In the genomic region with DNA sequence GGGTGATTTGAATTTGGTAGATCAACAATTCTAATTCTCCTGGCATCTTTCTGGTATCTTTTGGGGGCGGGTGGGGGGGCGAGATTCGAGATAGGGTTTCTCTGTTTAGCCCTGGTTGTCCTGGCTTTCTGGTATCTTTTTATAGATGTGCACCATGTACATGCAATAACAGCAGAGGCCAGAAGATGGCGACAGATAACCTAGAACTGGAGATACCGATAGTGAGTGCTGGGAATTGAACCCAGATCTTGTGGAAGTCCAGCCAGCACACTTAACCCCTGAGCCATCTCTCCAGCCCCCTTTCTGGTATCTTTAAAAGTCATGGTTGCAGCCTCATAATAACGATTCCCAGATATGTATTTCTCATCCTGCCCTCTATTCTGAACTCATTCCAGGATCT, we compare ENCODE assay signal across 8 mouse cellular contexts. TPM values are rescaled to one million over a fixed set of nuclear protein-coding genes. Genes with fewer than 3 reads are reported as not detected.
DNase-seq lines count a peak whose midpoint lies in the region; ATAC-seq and TF ChIP-seq lines count a peak whose summit lies in the region.
"Had no signal": no experiment of that assay in that cellular context is flagged by ENCODE, and none has a peak within 500 bp of the region (broad histone marks: within the 10 kb centered on the region; RNA-seq: fewer than 3 reads in every experiment).

No protein-coding gene starts in this region.

- peaks cover 8% of the 10 kb centered on the region; the same call in 1 of the 2 replicates for H3K27me3 ChIP-seq in E14TG2a.4 (ENCODE audit: insufficient read depth, low read length)
- no peaks in the 10 kb centered on the region for H3K27me3 ChIP-seq in lung, postnatal 0 days (replicated peaks; ENCODE audit: insufficient read depth, low read length)
- no peaks in the 10 kb centered on the region for H3K27me3 ChIP-seq in stomach, postnatal 0 days (ENCODE audit: control insufficient read depth, insufficient read depth, low read length)
- H3K27me3 ChIP-seq: midbrain, embryonic 12.5 days had no signal

- 29% methylated on average over 6 of the region's 6 CpGs for WGBS in lung, postnatal 0 days
- 32% methylated on average over 6 of the region's 6 CpGs for WGBS in stomach, postnatal 0 days

- peaks cover 10% of the 10 kb centered on the region for H3K4me1 ChIP-seq in E14TG2a.4 (replicated peaks; ENCODE audit: low read depth, low read length)
- no peaks in the 10 kb centered on the region for H3K4me1 ChIP-seq in lung, postnatal 0 days (ENCODE audit: insufficient read depth, low read depth, low read length)
- no peaks in the 10 kb centered on the region for H3K4me1 ChIP-seq in stomach, postnatal 0 days (replicated peaks; ENCODE audit: control insufficient read depth, insufficient read depth)
- H3K4me1 ChIP-seq: midbrain, embryonic 12.5 days had no signal

- no peak overlapping the region for H3K4me3 ChIP-seq in layer of hippocampus, adult 2 months
- no peak overlapping the region for H3K4me3 ChIP-seq in E14TG2a.4 (replicated peaks; ENCODE audit: low read length)
- no peak overlapping the region for H3K4me3 ChIP-seq in lung, postnatal 0 days (ENCODE audit: low read depth, low read length)
- H3K4me3 ChIP-seq in stomach, postnatal 0 days (ENCODE audit: low read depth, low read length) = no peak overlapping the region
- H3K4me3 ChIP-seq: midbrain, embryonic 12.5 days had no signal

- TF ChIP-seq EP300 in lung, postnatal 0 days (IDR thresholded peaks at IDR 0.05) = no peak
- no peak for TF ChIP-seq EP300 in stomach, postnatal 0 days (optimal IDR thresholded peaks at IDR 0.05)

- TF ChIP-seq CTCF in layer of hippocampus, adult 2 months (conservative IDR thresholded peaks at IDR 0.05) = peak; percentile 70
- peak; percentile 51 for TF ChIP-seq CTCF in E14TG2a.4 (conservative IDR thresholded peaks at IDR 0.05; ENCODE audit: low read length)
- peak; percentile 71 for TF ChIP-seq CTCF in lung, postnatal 0 days (IDR thresholded peaks at IDR 0.05)
- TF ChIP-seq CTCF in stomach, postnatal 0 days (IDR thresholded peaks at IDR 0.05; ENCODE audit: low read depth) = peak; percentile 73

- ATAC-seq in granulocyte monocyte progenitor cell, adult 5-6 weeks (replicated peaks; ENCODE audit: poor library complexity, severe bottlenecking) = peak; percentile 81
- no peak for ATAC-seq in lung, postnatal 0 days
- ATAC-seq in stomach, postnatal 0 days (ENCODE audit: low FRiP score, low TSS enrichment) = no peak

- DNase-seq in layer of hippocampus, adult 2 months (ENCODE audit: low spot score in 2 of 2) = no peak
- DNase-seq in layer of hippocampus, adult 8-10 months (ENCODE audit: low spot score in 2 of 2) = no peak
- DNase-seq in adrenal gland, adult 2 months = peak; percentile 23
- DNase-seq in lung, postnatal 0 days (ENCODE audit: low spot score) = no peak
- peak; percentile 27 for DNase-seq in stomach, postnatal 0 days (ENCODE audit: low spot score)

- no peaks in the 10 kb centered on the region for H3K9me3 ChIP-seq in E14TG2a.4 (ENCODE audit: low read length)
- no peaks in the 10 kb centered on the region for H3K9me3 ChIP-seq in lung, postnatal 0 days (ENCODE audit: low read length)
- H3K9me3 ChIP-seq in stomach, postnatal 0 days (ENCODE audit: control insufficient read depth, low read length) = no peaks in the 10 kb centered on the region
- H3K9me3 ChIP-seq: midbrain, embryonic 12.5 days had no signal

- no peaks in the 10 kb centered on the region for H3K36me3 ChIP-seq in E14TG2a.4 (ENCODE audit: insufficient read depth, low read length)
- H3K36me3 ChIP-seq in lung, postnatal 0 days (ENCODE audit: insufficient read depth, low read length) = no peaks in the 10 kb centered on the region
- no peaks in the 10 kb centered on the region for H3K36me3 ChIP-seq in stomach, postnatal 0 days (ENCODE audit: control insufficient read depth, insufficient read depth, low read length)
- H3K36me3 ChIP-seq: midbrain, embryonic 12.5 days had no signal

- no peak overlapping the region for H3K4me2 ChIP-seq in lung, postnatal 0 days (replicated peaks; ENCODE audit: low read depth, low read length)
- H3K4me2 ChIP-seq in stomach, postnatal 0 days (replicated peaks; ENCODE audit: low read depth) = no peak overlapping the region
- H3K4me2 ChIP-seq: midbrain, embryonic 12.5 days had no signal

- H3K9ac ChIP-seq in lung, postnatal 0 days (replicated peaks; ENCODE audit: low read depth) = no peak overlapping the region
- H3K9ac ChIP-seq in stomach, postnatal 0 days (ENCODE audit: low read length) = no peak overlapping the region
- H3K9ac ChIP-seq: midbrain, embryonic 12.5 days had no signal

- no peak overlapping the region for H3K27ac ChIP-seq in layer of hippocampus, adult 2 months
- no peak overlapping the region for H3K27ac ChIP-seq in lung, postnatal 0 days (ENCODE audit: low read length)
- H3K27ac ChIP-seq in stomach, postnatal 0 days (replicated peaks) = no peak overlapping the region
- H3K27ac ChIP-seq: midbrain, embryonic 12.5 days had no signal

RNA-seq across cellular contexts. Expression of a gene that starts 18.0 kb away (rescaled TPM):
- total RNA-seq in layer of hippocampus, adult 2 months (2021) = under 1 TPM; 0.18 to 0.44 TPM
- under 1 TPM; 0.26 to 0.48 (median 0.39) TPM for total RNA-seq in layer of hippocampus, adult 8-10 months (2022)
- total RNA-seq in adrenal gland, adult 2 months (2021) = under 1 TPM; 0.46 to 0.83 TPM
- 0.08 TPM in 1 of 2 replicates, not detected in the other for polyA plus RNA-seq in adrenal gland, adult 2 months (2012; rRNA removed)
- total RNA-seq in granulocyte monocyte progenitor cell, adult 5-6 weeks (2014; fragmentation: Nextera tagmentation) = 0.19 and 0.88 TPM in 2 replicates
- total RNA-seq in granulocyte monocyte progenitor cell, adult 5-6 weeks (2017) = 0.34 TPM in 1 of 2 replicates, not detected in the other
- 0.31 and 0.35 TPM in 2 replicates for polyA plus RNA-seq in lung, postnatal 0 days (2015; fragmentation: Nextera tagmentation; extraction: Ambion mirVana)
- polyA plus RNA-seq in stomach, postnatal 0 days (2015; fragmentation: Nextera tagmentation; extraction: Ambion mirVana) = 0.23 and 0.29 TPM in 2 replicates

RNA-seq across cellular contexts. Expression of a gene that starts 18.0 kb away (rescaled TPM):
- 10 to 100 TPM; 14.8 to 16.9 TPM for total RNA-seq in layer of hippocampus, adult 2 months (2021)
- 10 to 100 TPM; 11.3 to 15.8 (median 14.8) TPM for total RNA-seq in layer of hippocampus, adult 8-10 months (2022)
- total RNA-seq in adrenal gland, adult 2 months (2021) = 10 to 100 TPM; 18.0 to 21.9 TPM
- polyA plus RNA-seq in adrenal gland, adult 2 months (2012; rRNA removed) = 1.7 and 3.6 TPM in 2 replicates
- 13.9 and 15.2 TPM in 2 replicates for total RNA-seq in granulocyte monocyte progenitor cell, adult 5-6 weeks (2014; fragmentation: Nextera tagmentation)
- 44.3 and 46.4 TPM in 2 replicates for total RNA-seq in granulocyte monocyte progenitor cell, adult 5-6 weeks (2017)
- polyA plus RNA-seq in lung, postnatal 0 days (2015; fragmentation: Nextera tagmentation; extraction: Ambion mirVana) = 26.3 and 28.3 TPM in 2 replicates
- polyA plus RNA-seq in stomach, postnatal 0 days (2015; fragmentation: Nextera tagmentation; extraction: Ambion mirVana) = 19.2 and 19.6 TPM in 2 replicates

RNA-seq across cellular contexts. Expression of a gene that starts 34.8 kb away (rescaled TPM):
- total RNA-seq in layer of hippocampus, adult 2 months (2021) = 10 to 100 TPM; 25.3 to 25.7 TPM
- 10 to 100 TPM; 23.9 to 31.5 (median 26.7) TPM for total RNA-seq in layer of hippocampus, adult 8-10 months (2022)
- 10 to 100 TPM; 19.2 to 27.5 TPM for total RNA-seq in adrenal gland, adult 2 months (2021)
- polyA plus RNA-seq in adrenal gland, adult 2 months (2012; rRNA removed) = 8.1 and 10.7 TPM in 2 replicates
- total RNA-seq in granulocyte monocyte progenitor cell, adult 5-6 weeks (2014; fragmentation: Nextera tagmentation) = 41.2 and 42.0 TPM in 2 replicates
- 36.5 and 57.2 TPM in 2 replicates for total RNA-seq in granulocyte monocyte progenitor cell, adult 5-6 weeks (2017)
- 10.9 and 11.6 TPM in 2 replicates for polyA plus RNA-seq in lung, postnatal 0 days (2015; fragmentation: Nextera tagmentation; extraction: Ambion mirVana)
- polyA plus RNA-seq in stomach, postnatal 0 days (2015; fragmentation: Nextera tagmentation; extraction: Ambion mirVana) = 13.4 and 13.7 TPM in 2 replicates

Comparison
In these comparisons a context has a peak if more than half of its experiments do, and no peak if none do; other contexts are left out.
1. DNase-seq: peak in adrenal gland, adult 2 months (single experiment) and stomach, postnatal 0 days (single experiment); none in layer of hippocampus, adult 2 months (0 of 2), layer of hippocampus, adult 8-10 months (0 of 2) and lung, postnatal 0 days (single experiment).
2. Peak in every context shown above with its lines, with median percentiles within 50 percentile points of each other: CTCF ChIP-seq.